Mouse (Mus musculus): ENCODE data around the gene Ing4.

The Ing4 gene

DNA sequence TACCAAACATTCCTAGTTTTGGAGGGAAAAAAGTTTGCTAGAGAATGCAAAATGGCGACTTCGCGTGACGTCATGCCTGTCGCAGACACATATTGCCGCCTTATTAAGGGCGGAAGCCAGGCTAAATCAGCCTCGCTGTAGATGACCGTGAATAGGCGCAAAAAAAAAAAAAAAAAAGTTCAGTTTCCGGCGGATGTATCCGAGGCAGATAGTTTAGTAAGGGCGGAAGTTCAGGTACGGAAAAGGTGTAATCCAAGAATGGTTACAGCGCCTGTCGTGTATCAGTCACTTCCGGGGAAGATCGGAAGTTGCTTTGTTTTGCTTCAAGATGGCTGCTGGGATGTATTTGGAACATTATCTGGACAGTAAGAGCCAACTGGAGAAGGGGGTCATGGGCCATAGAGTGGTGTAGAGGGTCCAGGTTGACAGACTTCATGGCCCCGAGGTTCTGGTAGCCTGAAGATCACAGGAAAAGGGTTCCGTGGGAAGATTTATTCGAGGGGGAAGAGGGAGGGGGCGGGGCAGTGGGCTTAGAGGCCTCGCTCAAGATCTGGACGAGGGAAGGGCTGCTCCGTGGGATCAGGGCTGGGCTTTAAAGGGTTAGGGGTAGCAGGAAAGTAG lies at the start of gene Ing4:
Ing4 (plus strand) TSS at position 228 of the 621 bp plus-strand sequence.
- DNase-seq = peak; percentile 75 to 82

DNA sequence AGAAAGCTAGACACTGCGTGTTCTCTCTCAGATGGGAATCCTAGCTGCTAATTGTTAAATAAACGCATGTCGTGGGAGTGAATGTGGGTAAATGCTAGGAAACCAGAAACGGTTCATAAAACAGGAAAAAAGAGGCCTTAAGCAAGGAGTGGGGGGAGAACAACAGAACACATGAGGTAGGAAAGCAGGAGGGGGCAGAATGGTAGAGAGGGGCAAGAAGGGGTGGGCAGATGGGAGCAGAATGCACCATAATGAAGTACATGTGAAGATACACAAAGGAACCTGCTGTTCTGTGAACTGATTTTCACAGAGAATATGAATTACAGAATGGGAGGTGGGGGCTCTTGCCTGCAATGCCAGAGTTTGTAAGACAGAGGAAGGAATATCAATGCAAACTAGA lies 47.3 kb upstream of the Ing4 start:
- DNase-seq = no peak

DNA sequence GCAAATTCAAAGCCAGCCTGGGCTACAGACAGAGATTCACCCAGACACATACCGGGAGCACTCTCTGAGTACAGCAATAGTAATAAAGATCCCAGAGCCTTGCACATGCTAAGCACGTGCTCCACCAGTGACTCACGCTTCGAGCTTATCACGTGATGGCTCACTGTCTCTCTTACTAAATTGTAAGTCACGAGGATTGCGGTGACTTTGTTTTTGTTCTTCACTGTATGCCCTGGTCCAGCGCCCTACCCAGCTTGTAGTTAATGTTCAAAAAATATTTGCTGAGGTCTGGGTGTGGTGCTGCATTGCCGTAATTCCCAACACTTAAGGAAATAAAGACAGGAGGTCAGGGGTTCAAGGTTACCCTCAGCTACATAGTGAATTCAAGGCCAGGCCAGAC lies 46.2 kb upstream of the Ing4 start:
- no peak for DNase-seq

DNA sequence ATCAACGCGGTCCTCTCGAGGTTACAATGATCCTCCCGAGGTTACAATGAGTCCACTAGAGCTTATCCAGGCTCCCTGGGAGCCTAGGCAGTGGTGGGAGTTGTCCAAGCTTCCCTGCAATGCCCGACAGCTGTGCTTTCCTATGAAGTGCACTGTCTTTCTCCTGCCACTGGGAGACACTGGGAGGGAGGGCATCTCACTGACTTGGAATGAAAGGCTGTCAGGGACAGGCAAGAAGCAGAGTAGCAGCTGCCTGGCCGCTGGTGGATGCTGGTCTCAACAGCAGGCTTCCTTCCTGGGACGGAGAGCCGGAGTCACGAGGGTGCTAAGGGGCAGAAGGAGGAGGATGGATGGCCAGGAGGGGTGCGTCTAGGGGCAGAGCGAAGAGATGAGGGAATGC lies 45.7 kb upstream of the Ing4 start:
- DNase-seq = no peak

DNA sequence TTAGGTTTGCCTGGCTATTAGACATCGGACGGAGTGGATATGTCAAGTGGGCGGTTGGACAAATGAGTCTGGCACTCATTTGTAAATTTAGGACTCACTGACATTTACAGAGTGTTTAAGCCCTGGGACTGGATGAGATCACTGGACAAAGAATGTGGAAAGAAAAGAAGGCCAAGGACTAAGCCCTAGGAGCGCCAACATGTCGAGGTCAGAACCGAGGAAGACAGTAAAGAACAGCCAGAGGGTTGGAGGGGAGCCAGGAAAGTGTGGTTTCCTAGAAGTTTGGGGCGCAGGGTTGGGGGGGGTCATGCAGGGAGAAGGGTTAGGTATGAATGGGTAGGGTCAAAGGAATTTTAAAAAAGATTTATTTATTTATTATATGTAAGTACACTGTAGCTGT lies 44.3 kb upstream of the Ing4 start:
- no peak for DNase-seq

DNA sequence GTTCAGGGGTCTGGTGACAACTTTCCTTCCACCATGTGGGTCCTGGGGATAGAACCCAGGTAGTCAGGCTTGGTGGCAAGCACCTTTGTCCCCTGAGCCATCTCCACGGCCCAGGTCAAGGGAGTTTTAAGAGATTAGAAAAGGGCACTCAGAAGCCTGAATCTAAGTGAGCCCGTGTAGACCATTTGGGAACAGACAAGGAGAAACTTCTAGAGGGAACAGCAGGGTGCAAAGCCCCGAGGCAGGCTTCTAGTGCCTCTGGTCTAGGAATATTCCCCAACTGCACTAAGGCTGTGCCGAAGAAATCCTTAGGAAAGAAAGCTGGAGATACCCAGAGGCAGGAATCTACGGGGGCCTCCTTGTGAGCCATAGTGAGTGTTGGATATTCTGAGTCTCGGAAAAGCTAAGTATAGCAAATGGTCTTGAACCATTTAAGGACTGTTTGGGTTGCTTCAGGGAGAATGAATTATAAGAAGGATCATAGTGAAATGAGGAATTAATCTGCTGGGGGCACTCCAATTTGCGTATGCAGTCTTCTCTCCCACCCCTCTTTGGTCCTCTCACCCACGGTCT lies 43.6 kb upstream of the Ing4 start:
- no peak for DNase-seq

DNA sequence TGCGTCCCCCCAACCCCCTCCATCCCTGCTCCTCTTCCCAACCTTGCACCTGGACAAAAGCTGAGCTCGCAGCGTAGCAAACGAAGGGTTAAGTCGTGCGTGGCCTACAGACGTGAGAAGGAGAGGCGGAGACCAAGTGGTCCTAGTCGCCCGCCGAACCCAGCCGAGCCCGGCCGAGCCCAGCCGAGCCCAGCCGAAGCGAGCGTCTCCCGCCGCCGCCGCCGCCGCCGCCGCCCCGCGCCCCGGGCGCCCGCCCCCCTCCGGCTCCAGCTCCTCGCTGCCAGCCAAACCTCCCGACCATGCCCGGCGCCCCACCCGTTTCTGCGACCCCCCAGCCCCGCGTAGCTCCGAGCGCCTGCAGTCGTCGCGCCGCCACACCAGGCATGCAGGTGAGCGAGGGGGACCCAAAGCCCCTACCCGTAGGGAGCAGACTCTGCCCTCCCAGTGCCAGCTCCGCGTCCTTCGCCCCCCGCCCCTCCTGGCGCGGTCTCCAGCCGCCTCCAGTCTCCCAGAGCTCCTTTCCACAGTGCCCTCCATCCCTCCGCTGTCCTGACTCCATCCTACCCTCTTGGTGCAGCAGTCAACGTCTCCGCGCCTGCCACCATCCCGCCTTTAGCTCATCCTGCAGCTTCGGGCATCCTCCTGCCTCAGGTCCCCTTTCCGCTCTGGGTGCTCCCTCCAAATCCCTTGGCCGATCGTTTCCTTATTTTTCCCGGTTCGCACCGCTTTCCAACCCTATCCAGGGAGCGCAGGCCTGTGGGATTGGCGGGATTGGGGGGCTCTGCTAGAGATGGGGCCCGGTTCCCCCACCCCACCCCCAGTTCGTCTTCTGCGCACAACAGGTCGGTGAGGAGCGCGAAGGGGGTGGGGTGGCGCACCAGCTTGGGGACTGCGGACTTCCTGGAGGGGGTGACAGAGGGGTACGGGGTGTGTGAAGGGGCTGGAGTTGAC lies 42.7 kb upstream of the Ing4 start, which contains the start of gene Pianp:
Pianp (plus strand) TSS at position 144 of the 951 bp plus-strand sequence.
- peak; percentile 41 to 76 for DNase-seq

DNA sequence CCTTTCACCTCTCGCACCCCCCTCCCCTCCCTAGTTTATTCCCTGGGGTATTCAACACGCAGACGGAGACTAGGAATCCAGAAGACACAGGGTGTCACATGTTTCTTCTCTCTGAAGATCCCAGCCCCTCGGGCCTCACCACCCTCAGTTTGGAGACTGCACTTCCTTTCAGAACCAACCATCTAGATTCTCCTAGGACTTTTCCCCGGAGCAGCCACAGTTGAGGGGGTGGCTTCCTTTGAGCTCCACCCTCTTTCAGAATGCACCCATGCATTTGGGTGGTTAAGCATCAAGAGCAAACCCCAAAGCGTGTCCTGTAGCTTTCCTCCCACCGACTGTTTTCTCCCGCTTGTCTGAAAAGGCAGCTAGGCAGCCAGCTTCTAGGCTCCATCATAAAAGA lies 41.5 kb upstream of the Ing4 start:
- no peak for DNase-seq

DNA sequence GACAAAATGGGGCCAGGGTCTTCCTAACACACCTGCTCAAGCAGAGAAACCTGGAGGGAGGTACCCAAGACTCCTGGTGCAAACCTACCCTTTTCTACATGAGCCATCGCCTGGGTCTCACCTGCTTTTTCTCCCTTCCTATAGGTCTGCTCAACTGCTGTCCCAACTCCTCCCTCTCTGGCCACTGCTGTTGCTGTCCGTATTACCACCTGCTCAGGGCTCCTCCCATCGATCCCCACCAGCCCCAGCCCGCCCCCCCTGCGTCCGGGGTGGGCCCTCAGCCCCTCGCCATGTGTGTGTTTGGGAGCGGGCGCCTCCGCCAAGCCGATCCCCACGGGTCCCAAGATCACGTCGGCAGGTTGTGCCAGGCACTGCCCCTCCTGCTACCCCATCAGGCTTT lies 40.5 kb upstream of the Ing4 start:
- DNase-seq = no peak

DNA sequence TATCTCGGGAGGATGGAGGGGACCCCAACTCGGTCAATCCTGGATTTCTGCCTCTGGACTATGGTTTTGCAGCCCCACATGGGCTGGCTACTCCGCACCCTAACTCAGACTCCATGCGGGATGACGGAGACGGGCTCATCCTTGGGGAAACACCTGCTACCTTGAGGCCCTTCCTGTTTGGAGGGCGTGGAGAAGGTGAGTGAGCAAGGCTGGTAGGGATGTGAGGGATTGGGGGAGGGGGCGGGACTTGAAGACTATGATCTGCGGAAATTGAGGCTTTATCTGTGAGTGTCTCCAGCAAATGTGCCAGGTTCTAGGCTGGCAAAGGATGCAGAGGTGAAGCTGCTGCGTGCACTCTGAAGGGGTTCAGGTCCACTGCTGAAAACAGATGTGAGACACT lies 40.0 kb upstream of the Ing4 start:
- DNase-seq = no peak

DNA sequence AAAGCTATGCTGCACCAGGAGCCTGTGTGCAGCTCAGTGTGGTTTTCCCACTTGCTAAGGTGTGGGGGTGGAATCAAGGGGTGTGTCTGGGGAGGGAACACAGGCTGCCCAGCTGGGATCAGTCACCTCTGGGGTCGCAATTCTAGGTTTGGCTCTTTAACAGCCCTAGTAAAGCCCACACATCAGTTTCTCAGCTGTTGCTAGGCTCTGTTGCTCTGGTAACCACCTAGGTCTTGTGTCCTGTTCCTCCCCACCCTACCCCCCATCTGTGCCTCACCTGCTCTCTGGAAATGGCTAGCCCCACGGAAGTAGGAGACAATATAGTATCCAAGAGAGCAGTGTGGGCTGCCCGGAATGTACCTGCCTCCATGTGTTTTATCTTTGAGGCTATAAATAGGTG lies 35.9 kb upstream of the Ing4 start:
- DNase-seq = no peak

DNA sequence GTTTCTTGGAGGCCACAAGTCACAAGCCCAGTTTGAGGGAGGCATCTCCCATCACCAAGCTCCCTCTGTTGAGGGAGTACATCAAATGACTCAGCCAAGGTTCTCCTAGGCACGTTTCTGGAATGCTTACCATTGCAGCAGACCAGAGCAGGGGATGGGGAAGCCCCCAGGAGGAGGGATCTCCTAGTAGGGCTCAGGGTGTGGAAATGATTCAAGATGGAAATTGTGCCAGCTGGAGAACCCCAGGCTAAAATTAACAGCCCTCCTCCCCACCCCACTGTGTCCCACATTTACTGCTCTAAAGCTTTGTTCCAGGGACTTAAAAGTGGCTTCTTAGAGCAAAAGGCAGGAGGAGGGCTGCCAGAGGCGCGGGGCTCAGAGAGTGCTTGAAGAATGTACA lies 34.5 kb upstream of the Ing4 start:
- no peak for DNase-seq

DNA sequence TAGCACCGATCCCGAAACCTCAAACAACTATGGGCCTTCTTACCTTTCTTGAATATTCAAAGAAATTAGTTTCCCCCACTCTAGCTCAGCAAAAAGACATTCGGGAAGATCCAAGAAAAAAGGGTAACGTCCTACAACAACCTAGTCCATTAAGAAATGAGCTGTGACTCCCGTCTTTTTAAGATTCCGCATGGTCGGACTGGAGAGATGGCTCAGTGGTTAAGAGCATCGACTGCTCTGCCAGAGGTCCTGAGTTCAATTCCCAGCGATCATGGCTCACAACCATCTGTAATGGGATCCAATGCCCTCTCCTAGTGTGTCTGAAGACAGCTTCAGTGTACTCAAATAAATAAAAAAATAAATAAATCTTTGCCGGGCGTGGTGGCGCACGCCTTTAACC lies 31.5 kb upstream of the Ing4 start:
- DNase-seq = no peak

DNA sequence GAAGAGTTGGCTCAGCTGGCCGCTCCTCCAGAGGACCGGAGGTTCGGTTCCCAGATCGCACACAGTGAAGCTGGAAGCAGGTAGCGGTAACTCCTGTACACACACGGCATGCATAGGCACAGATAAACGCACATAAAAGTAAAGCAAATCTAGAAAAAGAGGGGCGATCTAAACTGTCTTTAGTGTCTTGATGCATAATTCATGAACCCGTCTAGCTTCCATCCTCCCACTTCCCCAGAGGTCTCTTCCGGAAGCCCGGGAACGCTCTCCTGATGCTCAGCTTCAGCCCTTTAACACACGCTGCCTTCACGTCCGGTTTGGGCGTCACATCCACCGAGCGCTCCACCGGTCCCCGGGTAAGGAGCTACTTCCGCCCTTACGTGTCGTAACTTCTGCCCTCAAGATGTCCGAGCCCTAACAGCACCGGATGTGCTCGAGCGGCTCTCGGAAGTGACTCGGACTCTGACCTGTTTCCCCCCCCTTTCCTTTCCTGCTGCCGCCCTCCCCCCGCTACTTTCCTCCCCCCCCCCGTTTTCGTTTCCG lies 30.9 kb upstream of the Ing4 start:
- DNase-seq = peak; percentile 89 to 95

DNA sequence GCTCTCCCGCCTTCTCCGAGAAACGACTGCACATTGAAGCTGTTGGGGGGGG lies 30.6 kb upstream of the Ing4 start, which contains the start of gene Zfp384:
Zfp384 (plus strand) TSS at position 17 of the 52 bp plus-strand sequence.
- DNase-seq = no peak

DNA sequence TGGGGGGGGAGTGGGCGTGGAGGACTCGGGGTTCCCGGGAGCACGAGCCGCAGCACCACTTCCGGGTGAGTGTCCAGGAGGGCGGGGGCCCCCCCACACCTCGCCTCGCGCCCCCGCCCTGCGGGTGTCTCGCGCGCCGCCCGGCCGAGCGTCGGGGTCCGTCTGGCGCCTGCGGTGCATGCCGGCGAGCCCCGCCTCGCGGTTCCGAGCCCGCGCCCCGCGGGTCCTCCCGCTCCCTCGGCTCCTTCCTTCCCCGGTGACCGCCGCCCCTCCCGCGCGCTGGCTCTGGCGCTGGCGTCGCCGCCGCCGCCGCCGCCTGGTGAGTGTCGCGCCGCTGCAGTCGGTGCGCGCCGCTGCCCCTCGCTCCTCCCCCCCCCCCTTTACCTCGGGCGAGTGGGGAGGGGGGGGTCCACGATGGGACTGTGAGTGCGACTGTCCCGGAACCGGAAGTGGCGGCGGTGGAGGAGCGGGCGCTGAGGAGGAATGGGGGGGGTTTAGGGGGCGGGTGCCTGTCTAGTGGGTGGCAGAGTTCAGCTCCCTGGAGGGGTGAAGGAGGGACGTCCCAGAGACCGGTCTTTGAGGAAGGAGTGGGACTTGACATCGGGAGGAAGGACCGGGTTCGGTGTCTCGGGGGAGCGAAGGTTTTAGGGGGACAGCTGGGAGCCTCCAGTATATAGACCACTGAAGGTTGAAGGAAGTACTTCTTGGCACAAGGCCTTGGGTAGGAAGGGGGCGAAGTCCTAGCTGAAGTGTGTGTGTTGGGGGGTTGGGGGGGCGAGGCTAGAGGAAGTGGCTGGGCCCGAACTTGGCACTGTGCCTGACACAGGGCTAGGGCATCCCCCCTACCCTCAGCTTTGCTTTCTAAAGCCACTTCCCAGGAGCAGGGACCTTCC lies 30.1 kb upstream of the Ing4 start:
- peak; percentile 72 for DNase-seq

DNA sequence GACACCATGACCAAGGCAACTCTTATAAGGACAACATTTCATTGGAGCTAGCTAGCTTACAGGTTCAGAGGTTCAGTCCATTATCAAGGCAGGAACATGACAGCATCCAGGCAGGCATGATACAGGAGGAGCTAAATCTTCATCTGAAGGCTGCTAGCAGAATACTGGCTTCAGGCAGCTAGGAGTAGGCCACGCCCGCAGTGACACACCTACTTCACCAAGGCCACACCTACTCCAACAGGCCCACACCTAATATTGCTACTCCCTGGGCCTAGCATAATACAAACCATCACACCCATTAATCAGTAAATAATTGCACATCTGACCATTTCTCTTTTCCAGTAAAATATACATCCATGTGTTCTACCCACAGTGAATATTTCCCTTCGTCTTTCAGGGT lies 21.9 kb upstream of the Ing4 start:
- no peak for DNase-seq

DNA sequence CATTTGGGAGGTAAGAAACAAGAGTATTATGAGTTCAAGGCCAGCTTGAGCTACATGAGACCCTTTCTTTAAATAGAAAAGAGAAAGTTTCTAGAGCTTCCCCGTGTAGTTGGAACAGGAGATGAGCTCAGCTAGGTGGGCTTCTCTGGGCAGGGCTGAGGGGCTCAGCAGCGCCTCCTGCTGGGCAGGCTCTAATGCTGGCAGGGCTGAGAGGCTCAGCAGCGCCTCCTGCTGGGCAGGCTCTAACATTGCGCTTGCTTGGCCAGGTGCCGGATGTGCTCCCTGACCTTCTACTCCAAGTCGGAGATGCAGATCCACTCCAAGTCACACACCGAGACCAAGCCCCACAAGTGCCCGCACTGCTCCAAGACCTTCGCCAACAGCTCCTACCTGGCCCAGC lies 9.0 kb upstream of the Ing4 start:
- DNase-seq = peak in 1 of 2 experiments; percentile 39

DNA sequence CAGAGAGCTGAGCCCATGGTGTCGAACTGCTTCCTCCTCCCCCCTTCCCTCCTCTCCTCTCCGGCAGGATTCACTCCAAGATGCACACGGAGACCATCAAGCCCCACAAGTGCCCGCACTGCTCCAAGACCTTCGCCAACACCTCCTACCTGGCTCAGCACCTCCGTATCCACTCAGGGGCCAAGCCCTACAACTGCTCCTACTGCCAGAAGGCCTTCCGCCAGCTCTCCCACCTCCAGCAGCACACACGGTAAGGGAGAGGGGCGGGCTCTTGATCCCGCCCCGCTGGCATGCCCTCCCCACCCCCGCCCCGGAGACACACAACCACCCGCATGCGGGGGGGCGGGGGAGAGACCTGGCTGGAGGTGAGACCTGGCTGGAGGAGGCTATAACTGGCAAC lies 8.0 kb upstream of the Ing4 start:
- no peak for DNase-seq

DNA sequence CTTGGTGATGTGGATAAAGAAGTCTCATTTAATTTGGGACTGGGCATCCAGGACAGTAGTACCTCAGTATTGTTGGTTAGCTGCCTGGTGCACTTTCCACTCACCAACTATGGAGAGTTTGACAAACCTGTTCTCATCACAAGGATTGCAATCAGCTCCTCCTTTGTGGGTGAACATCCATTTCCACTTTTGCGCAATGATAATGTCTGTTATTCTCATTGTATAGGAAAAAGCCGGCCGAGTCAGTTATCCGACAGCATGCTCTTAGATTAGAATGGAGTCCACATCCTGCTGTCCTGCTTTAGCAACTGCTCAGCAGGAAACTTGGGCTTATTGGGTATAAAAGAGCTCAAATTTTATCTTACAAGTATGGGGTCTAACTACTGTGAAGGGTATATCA lies 894 bp upstream of the Ing4 start:
- DNase-seq = no peak

DNA sequence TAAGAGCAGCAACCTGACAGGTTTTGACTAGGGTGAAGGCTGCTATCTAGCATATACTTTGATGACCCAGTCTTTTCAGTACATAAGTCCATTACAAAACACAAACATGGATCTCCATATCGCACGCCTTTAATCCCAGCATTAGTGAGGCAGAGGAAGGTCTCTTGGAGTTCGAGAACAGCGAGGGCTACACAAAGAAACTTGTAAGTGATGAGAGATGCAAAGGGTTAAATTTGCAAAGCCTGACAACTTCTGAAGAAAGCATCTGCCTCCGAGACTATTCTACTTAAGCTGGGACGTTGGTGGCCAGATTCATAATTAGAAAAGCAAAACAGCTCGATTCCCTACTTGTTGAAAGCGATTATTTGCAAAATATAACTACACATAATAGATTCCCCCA lies 429 bp upstream of the Ing4 start:
- DNase-seq = no peak

DNA sequence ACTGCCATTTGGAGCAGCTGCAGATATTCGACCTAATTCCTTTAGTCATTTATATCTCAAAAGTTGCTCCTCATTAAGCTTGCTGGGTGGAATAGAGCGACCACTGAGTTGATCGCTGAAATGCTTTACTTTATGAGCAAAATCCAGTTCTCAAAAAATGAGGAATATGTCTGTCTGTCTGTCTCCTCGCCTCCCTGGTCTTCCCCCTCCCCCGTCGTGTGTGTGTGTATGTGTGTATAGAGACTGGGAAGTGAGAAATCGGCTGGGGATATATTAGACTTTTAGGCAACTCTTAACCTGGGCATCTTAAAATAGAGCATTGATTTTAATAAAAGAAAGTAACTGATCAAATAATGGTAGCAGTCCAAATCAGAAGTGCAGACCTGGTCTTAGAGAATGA lies 661 bp downstream of the Ing4 start:
- DNase-seq = no peak

DNA sequence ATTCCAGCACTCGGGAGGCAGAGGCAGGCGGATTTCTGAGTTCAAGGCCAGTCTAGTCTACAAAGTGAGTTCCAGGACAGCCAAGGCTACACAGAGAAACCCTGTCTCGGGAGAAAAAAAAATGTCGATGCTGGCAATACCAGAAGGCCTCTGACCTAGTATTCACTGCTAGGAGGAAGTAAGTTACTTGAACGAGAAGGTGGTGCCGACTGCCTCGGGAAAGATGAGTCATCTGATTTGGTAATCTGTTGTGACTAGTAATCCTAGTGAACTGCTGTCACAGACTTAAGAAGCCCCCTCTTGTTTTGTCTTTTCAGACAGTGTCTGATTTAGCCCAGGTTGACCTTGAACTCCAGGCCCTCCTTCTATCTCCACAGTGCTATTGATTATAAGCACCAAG lies 1.5 kb downstream of the Ing4 start:
- DNase-seq = no peak
